Mouse (Mus musculus) c-Kit-positive CD71-positive TER-119-negative erythroid progenitor cells, embryonic 14.5 days (primary cell): ENCODE results near the gene Dgkz.

Source experiments
- DNase-seq: peaks from one replicate; pipeline ENCODE4 v3.0.0-alpha.2; 2013; ENCODE audit warnings: low read depth

The Dgkz gene

DNA sequence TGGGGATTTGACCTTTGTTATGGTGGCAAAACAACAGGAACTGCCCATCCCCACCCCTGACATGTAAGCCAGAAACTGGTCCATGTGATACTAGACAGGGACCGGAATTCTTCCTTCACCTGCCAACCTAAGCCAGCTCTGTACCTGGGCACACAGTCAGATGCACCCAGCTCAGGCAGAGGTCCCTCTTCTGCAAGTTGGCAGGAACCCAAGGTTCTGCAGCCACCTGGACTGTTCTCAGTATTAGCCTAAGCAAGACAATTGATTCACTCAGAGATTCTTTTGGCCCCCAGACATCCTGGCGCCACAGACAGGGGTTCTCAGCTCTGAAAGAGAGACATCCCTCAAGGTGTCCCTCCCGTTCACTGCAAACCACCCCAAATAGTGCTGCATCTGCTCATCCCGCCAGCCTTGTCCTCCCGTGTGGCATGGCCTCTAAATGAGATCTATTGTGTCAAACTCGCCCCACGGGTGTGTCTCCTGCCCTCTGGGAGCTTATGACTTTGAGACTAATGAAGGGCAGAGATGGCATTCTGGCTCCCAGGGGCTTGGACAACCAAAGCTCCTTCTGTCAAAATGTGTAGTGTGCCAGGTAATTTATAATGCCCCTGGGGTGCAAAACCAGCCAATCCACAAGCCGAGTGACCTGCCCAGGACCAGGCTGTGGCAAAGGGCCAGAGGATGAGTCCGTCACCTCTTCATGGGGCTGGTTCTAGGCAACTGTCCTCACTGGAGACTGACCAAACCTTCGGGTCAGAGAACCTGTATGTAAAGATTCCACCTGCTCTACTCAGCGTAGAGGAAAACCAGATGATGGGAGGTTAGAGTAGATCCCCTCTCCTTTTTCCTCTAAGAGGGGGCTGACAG is 15.9 kb downstream of the Dgkz start:
- DNase-seq = no peak

DNA sequence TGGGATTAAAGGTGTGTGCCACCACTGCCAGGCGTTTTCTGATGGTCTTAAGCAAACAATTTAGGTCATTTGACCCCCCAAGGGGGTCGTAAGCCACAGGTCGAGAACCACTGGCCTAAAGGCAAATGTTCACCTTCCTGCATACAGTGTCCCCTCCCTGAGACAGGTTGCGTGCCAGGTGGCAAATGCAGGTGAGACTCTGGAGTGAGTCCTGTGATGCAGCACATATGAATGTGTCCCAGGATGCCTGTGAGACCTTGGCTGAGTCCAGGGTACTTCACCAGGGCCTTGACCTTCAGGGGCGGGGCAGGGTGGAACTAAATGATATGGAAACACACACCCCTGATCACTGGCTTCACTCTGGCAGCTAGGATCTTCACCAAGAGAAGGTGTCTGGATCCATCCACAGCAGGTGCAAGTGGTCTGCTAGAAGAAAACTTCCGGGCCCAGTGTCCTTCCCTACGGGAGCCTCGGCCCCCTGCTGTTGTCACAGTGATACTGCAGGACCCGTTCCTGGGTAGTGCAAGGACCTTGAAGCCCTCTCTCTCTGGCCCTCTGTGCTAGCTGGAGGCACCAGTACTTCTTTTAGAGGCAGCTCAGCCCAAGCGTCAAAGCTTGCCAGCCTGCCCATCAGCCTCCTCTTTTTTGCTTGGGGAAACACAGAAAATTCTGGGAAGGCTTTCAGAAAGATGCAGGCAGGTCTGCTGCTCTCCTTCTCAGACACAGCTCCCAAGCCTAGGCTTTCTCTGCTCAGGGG is 16.8 kb downstream of the Dgkz start:
- no peak for DNase-seq

DNA sequence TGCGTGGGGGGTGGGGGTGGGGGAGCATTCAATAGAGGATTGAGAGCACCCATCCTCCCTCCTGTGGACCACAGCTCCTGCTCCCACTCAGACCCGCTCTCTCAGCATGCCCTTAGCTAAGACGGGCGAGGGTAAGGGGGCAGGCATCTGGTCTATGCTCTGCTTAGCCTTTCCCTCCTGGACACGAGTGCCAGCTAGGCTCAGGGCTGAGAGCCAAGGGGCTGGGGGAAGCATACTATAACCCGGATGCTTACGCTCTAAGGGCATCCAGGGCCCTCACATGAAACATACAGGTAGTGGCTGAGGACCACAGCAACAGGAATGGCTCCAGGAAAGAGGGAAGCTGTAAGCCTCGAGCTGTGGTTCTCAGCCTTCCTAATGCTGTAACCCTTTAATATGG is 17.6 kb downstream of the Dgkz start:
- no peak for DNase-seq

DNA sequence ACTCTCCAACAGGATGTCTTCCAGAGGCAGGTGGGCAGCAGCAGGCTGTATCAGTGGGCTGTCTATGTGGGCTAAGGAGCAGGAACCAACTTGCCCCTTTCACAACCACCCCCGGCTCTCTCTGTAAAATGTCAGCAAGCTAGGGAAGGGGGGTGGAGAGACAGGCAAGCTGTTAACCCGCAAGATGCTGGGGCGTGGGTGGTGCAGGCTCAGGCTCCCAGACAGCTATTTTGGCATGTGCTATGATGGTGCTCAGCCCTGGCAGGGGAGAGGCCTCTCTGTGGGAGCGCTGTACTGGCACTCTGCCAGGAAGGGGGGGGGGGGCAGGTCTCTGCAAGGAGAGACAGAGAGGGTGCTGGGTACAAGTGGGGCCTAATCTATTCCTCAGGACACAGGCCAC is 18.6 kb downstream of the Dgkz start:
- no peak for DNase-seq

GRCm38 (mm10) chr2:91955875-91956274 is 19.8 kb downstream of the Dgkz start:
- DNase-seq = no peak

DNA sequence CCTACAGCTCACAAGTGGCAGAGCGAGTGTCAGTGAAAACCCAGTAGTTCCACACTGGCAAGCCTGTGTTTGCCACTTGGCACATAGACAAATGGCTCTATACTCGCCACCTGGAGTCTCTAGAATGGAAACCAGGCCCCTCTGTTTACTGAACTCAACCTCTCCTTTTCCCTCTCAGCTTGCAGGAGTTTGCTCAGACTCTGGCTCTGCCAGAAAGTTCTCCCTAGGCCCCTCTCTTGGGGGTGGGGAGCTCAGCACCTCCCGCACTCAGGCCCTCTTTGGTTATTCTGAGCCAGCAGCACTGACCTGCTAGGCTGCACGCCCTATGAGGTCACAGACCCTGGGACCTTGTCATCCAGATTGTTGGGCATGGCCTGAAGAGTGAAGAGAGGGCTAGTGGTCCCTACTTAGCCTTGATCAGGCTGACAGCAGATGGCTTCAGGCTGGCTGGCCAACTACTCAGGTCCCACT is 20.5 kb downstream of the Dgkz start:
- no peak for DNase-seq

DNA sequence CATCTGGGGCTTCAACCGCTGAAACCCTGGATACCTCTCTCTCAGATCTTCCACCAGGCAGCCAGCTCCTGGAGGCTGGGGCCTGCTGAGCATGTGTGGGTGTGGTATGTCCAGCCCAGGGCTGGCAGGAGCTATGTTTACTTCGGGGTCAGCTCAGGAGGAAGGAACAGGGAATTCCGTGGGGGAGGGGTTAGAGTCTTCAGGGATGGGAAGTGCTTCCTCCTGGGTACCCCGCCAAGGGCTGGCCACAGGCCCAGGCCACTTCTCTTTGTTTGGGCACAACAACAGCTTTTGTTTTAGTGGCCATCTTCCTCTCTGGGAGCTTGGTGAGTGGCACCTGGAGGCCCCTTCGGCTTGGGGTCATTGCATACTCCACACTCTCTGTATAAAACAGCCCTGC is 21.8 kb downstream of the Dgkz start:
- DNase-seq = no peak

- DNase-seq = no peak
Measured at GRCm38 (mm10) chr2:91950275-91951085, 25.2 kb downstream of the Dgkz start.

- no peak for DNase-seq
Measured at GRCm38 (mm10) chr2:91949411-91950274, 26.0 kb downstream of the Dgkz start.

DNA sequence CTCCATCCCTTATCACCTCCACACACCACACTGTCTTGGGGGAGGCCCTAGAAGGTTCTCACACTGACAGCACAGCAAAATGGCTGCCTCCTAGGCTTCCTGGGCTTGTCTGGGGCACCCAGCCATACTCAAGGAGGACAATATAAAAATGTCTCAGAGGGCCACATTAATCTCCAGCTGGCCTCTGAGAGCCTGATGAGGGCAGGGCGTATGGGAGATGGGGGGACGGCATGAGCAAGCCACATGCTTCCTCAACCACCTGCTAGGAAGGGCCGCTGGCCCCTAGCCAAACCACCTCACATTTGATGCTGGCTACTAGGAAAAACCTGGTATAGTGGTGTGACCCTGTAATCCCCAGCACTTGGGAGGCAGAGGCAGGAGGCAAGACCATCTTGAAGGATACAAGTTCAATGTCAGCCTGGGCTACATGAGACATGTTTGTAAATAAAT is 26.8 kb downstream of the Dgkz start:
- DNase-seq = no peak

- DNase-seq = no peak
Measured at GRCm38 (mm10) chr2:91948151-91948509, 27.5 kb downstream of the Dgkz start.

DNA sequence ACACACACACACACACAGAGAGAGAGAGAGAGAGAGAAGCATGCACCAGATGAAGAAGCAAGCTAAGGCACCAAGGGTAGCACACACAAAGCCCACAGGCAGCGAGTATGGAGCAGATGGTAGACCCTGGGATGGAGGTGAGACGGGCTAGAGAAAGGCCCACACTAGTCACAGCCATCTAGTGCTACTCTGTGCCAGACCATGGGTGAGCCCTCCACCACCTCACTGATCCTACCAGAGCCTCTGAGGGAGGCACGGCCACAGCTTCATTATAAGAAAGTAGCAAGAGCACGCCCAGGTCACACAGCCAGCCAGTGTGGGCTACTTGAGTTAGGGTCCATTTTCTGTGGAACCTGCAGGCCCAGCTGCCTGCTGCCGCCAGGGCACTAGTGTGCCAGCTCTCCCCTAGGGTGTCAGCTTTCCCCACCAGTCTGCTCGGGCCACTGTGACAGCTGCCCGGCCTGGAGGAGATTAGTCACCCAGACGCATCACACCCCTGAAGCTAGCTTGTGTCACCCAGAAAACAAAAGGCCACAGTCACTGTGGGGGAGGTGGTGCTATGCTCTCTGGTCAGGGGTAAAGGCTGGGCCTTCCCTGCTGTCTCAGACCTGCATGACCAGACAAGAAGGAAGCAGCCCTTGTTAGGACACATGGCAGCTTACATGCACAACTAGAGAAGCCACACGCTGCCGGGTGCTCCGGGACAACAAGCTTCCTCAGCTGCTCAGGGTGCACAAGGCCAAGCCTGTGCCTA is 28.1 kb downstream of the Dgkz start:
- no peak for DNase-seq

GRCm38 (mm10) chr2:91946836-91947235 is 28.8 kb downstream of the Dgkz start:
- DNase-seq = no peak

- DNase-seq = no peak
Measured at GRCm38 (mm10) chr2:91945483-91945882, 30.2 kb downstream of the Dgkz start, which contains the start of gene Gm9821. Gene Gm9821 (plus strand): TSS chr2:91945703.

DNA sequence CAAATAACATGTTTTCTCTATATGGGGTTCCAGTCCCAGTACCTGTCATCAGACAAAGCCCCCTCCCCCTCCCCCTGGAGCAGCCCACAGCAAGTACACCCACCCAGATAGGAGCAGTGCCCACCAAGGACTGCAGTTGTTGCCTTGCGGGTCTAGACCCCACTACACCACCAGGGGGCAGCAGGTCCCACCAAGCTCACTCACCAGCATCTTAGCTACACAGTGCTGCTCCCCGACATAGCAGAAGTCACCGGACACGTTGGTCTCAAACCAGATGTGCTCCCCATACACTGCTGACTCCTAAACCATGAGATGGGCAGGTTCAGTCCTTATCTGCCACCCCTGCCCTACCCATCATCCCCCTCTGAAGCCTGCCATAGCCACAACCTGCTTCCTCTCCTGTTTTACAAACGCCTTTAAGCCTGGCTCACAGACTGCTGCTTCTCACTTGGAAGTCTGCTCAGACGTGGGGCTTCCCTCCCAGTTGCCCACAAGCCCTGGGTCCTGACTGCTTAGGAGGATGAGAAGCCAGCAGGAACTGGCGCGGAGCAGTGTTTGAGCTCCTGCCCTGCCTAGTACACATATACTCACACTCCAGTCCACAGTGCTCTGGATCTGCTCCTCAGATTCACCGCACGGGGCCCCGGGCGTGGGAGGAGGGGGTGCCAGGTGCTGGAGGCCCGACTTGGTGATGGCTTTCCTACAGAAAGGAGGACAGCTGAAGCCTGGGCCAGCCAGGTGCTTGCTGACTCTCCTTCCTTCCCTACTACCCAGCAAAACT is 31.3 kb downstream of the Dgkz start:
- DNase-seq = no peak

GRCm38 (mm10) chr2:91942356-91942755 is 33.3 kb downstream of the Dgkz start:
- no peak for DNase-seq

DNA sequence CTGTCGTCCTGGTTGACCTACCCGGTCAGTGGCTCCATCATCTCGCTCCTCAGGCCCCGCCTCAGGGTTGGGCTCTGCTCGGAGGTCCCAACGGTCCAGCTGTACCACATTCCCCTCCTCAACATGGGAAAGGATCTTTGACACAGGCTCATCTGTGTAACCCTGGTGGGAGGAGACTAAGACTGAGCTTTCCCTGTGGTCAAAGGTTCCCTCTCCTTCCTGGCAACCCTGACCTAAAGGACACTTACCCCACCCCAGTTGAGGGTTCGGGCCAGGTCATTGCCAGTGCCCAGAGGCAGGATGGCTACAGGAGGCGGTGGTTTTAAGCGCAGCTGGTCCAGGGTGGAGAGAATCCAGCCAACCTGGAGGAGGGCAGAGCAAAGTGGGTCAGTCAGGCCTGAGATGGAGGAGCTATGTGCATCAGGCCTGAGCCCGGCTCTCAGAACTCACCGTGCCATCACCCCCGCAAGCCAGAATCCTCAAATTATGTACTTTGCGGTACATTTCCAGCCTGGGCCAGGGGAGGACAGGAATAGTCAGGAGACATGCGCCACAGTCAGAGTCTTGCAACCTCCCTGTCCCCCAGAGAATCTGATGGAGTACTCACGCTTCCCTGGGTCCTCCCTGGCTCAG is 36.2 kb downstream of the Dgkz start:
- DNase-seq = no peak

GRCm38 (mm10) chr2:91936154-91936553 is 39.5 kb downstream of the Dgkz start:
- DNase-seq = no peak

GRCm38 (mm10) chr2:91934826-91935525 is 40.7 kb downstream of the Dgkz start:
- no peak for DNase-seq
